Mouse (Mus musculus) kidney, embryonic 14.5 days (tissue): ENCODE measurements around the gene Vps72. TPM values are rescaled to one million over a fixed set of nuclear protein-coding genes. Genes with fewer than 3 reads are reported as not detected.

ENCODE experiments used
- ATAC-seq: fragments of 200-750 bp; cut with Nextera tagmentation; 2 replicates; pipeline ENCODE4 v1.8.0; 2017; ENCODE audit warnings: moderate number of reproducible peaks, mild to moderate bottlenecking, moderate TSS enrichment, moderate library complexity; ENCODE audit not compliant: low FRiP score, low TSS enrichment
- H3K27ac ChIP-seq: fragments of 300-500 bp; sonication (generic); 2 replicates; pipeline ENCODE4 v1.5.1; 2014; ENCODE audit warnings: low read depth, mild to moderate bottlenecking, low read length, moderate library complexity, mixed read lengths
- H3K27me3 ChIP-seq: fragments of 300-500 bp; sonication (generic); 2 replicates; pipeline ENCODE4 v1.6.1; 2014; ENCODE audit warnings: mild to moderate bottlenecking, low read length; ENCODE audit not compliant: control insufficient read depth, insufficient read depth
- H3K36me3 ChIP-seq: fragments of 300-500 bp; sonication (generic); 2 replicates; pipeline ENCODE4 v1.6.1; 2014; ENCODE audit warnings: low read length, mixed read lengths; ENCODE audit not compliant: control insufficient read depth, insufficient read depth
- H3K4me1 ChIP-seq: fragments of 300-500 bp; sonication (generic); 2 replicates; pipeline ENCODE4 v1.6.1; 2014; ENCODE audit warnings: low read length, mixed read lengths; ENCODE audit not compliant: control insufficient read depth, insufficient read depth
- H3K4me2 ChIP-seq: fragments of 300-500 bp; sonication (generic); replicated peaks from 2 replicates; pipeline ENCODE4 v1.6.1; 2014; ENCODE audit warnings: low read depth, mild to moderate bottlenecking, low read length
- H3K4me3 ChIP-seq: fragments of 300-500 bp; sonication (generic); 2 replicates; pipeline ENCODE4 v1.5.1; 2014; ENCODE audit warnings: mild to moderate bottlenecking, low read length
- H3K9ac ChIP-seq: fragments of 300-500 bp; sonication (generic); 2 replicates; pipeline ENCODE4 v1.6.1; 2014; ENCODE audit warnings: low read depth, mild to moderate bottlenecking, low read length, moderate library complexity
- H3K9me3 ChIP-seq: fragments of 300-500 bp; sonication (generic); 2 replicates; pipeline ENCODE4 v1.6.1; 2016; ENCODE audit warnings: low read length; ENCODE audit not compliant: control insufficient read depth
- WGBS: fragments of 180-500 bp; shearing (Covaris S2); extraction: QIAGEN DNeasy Blood & Tissue Kit; methylation state at CpG from one replicate; pipeline ENCODE4 v1.1.7; 2014; 5-methylcytosine and 5-hydroxymethylcytosine counted together
- polyA plus RNA-seq: library from polyadenylated mRNA; unstranded; fragments of >200 nt; fragmentation: Nextera tagmentation; extraction: Ambion mirVana; gene quantifications from 2 replicates; pipeline ENCODE4 v1.2.1, GENCODE M21; 2014

Gene Vps72
- polyA plus RNA-seq, 1 experiment from 2014 or later = 182 TPM

GRCm38 (mm10) chr3:95136336-95136735, 25.5 kb downstream of the Vps72 start:
- ATAC-seq = no peak

GRCm38 (mm10) chr3:95139586-95140288, 28.9 kb downstream of the Vps72 start:
- H3K27ac ChIP-seq = no peak overlapping the region
- no peak overlapping the region for H3K4me2 ChIP-seq
- H3K4me3 ChIP-seq = no peak overlapping the region
- H3K36me3 ChIP-seq = no peaks in the 10 kb centered on the region; the same call in 1 of the 2 replicates
- 73% methylated on average over 25 of the region's 25 CpGs for WGBS
- H3K9me3 ChIP-seq = no peaks in the 10 kb centered on the region
- no peak for ATAC-seq
- H3K4me1 ChIP-seq = 0 out of 2 replicates have a peak, but pooled peaks cover 6% of the 10 kb centered on the region
- no peak overlapping the region for H3K9ac ChIP-seq
- H3K27me3 ChIP-seq = no peaks in the 10 kb centered on the region

More at GRCm38 (mm10) chr3:95136336-95136735, 25.5 kb downstream of the Vps72 start:
- Histone ChIP-seq H3K36me3 (no peaks in the 10 kb centered on the region; the same call in 1 of the 2 replicates), H3K27ac (no peak overlapping the region), H3K9ac (no peak overlapping the region), H3K4me3 (no peak overlapping the region), H3K4me1 (peaks cover 10% of the 10 kb centered on the region), H3K4me2 (no peak overlapping the region), H3K9me3 (no peaks in the 10 kb centered on the region), H3K27me3 (no peaks in the 10 kb centered on the region)
- WGBS = 97% methylated on average over 3 of the region's 3 CpGs

GRCm38 (mm10) chr3:95140289-95140595, 29.4 kb downstream of the Vps72 start:
- H3K9me3 ChIP-seq = no peaks in the 10 kb centered on the region
- H3K36me3 ChIP-seq = no peaks in the 10 kb centered on the region; the same call in 1 of the 2 replicates
- H3K4me2 ChIP-seq = no peak overlapping the region
- H3K9ac ChIP-seq = no peak overlapping the region
- H3K27me3 ChIP-seq = no peaks in the 10 kb centered on the region
- 0 out of 2 replicates have a peak, but pooled peaks cover 4% of the 10 kb centered on the region for H3K4me1 ChIP-seq
- H3K27ac ChIP-seq = no peak overlapping the region
- 63% methylated on average over 18 of the region's 18 CpGs for WGBS
- ATAC-seq = no peak
- H3K4me3 ChIP-seq = no peak overlapping the region

- H3K27me3 ChIP-seq = no peaks in the 10 kb centered on the region
- H3K4me3 ChIP-seq = no peak overlapping the region
- no peaks in the 10 kb centered on the region; the same call in 1 of the 2 replicates for H3K36me3 ChIP-seq
- 89% methylated on average over 6 of the region's 6 CpGs for WGBS
- no peak overlapping the region for H3K9ac ChIP-seq
- no peaks in the 10 kb centered on the region for H3K9me3 ChIP-seq
- no peak overlapping the region for H3K27ac ChIP-seq
- no peak overlapping the region for H3K4me2 ChIP-seq
- ATAC-seq = no peak
- H3K4me1 ChIP-seq = no peaks in the 10 kb centered on the region
These were observed 30.0 kb downstream of the Vps72 start for GRCm38 (mm10) chr3:95140795-95141194.

- Histone ChIP-seq H3K4me1 (no peaks in the 10 kb centered on the region), H3K36me3 (no peaks in the 10 kb centered on the region; the same call in 1 of the 2 replicates), H3K9me3 (no peaks in the 10 kb centered on the region), H3K27ac (no peak overlapping the region), H3K4me2 (no peak overlapping the region), H3K9ac (no peak overlapping the region), H3K27me3 (no peaks in the 10 kb centered on the region), H3K4me3 (no peak overlapping the region)
- no peak for ATAC-seq
- 94% methylated on average over 9 of the region's 9 CpGs for WGBS
These were observed 30.7 kb downstream of the Vps72 start for GRCm38 (mm10) chr3:95141474-95141873.

GRCm38 (mm10) chr3:95141952-95142616, 31.3 kb downstream of the Vps72 start, which contains the start of gene Tnfaip8l2:
Tnfaip8l2 (minus strand) TSS chr3:95142360.
- Histone ChIP-seq H3K9ac (no peak within 1 kb of the TSS), H3K27ac (no peak within 1 kb of the TSS), H3K9me3 (no peaks in the 10 kb centered on the region), H3K4me2 (no peak within 1 kb of the TSS), H3K4me1 (no peaks in the 10 kb centered on the region), H3K4me3 (no peak within 1 kb of the TSS), H3K36me3 (no peaks in the 10 kb centered on the region; the same call in 1 of the 2 replicates), H3K27me3 (no peaks in the 10 kb centered on the region)
- WGBS = 82% methylated on average over 10 of the region's 10 CpGs
- ATAC-seq = no peak

- Histone ChIP-seq H3K4me3 (no peak overlapping the region), H3K4me2 (no peak overlapping the region), H3K36me3 (no peaks in the 10 kb centered on the region; the same call in 1 of the 2 replicates), H3K27me3 (no peaks in the 10 kb centered on the region), H3K27ac (no peak overlapping the region), H3K9ac (no peak overlapping the region), H3K9me3 (no peaks in the 10 kb centered on the region), H3K4me1 (no peaks in the 10 kb centered on the region)
- WGBS = 10% methylated on average over 5 of the region's 5 CpGs
- ATAC-seq = peak; percentile 68
These were observed 31.8 kb downstream of the Vps72 start for GRCm38 (mm10) chr3:95142617-95143011.

- Histone ChIP-seq H3K4me3 (no peak overlapping the region), H3K27me3 (no peaks in the 10 kb centered on the region), H3K4me1 (no peaks in the 10 kb centered on the region), H3K9ac (no peak overlapping the region), H3K27ac (no peak overlapping the region), H3K9me3 (no peaks in the 10 kb centered on the region), H3K4me2 (no peak overlapping the region), H3K36me3 (no peaks in the 10 kb centered on the region)
- ATAC-seq = no peak
- 46% methylated on average over 3 of the region's 3 CpGs for WGBS
These were observed 37.1 kb downstream of the Vps72 start for GRCm38 (mm10) chr3:95147924-95148323.

- WGBS = 58% methylated on average over 4 of the region's 4 CpGs
- ATAC-seq = no peak
- Histone ChIP-seq H3K4me3 (no peak overlapping the region), H3K27ac (no peak overlapping the region), H3K9me3 (no peaks in the 10 kb centered on the region), H3K36me3 (no peaks in the 10 kb centered on the region), H3K4me1 (no peaks in the 10 kb centered on the region), H3K9ac (no peak overlapping the region), H3K27me3 (no peaks in the 10 kb centered on the region), H3K4me2 (no peak overlapping the region)
These were observed 43.1 kb downstream of the Vps72 start for GRCm38 (mm10) chr3:95153874-95154273.
